Mouse (Mus musculus) cerebellum, adult 2 months (tissue): ENCODE measurements around the gene Cdk9. TPM values are rescaled to one million over a fixed set of nuclear protein-coding genes. Genes with fewer than 3 reads are reported as not detected.

Experiments
- DNase-seq, 2 experiments: peaks; one replicate each; pipeline ENCODE4 v3.0.0; 2021
- H3K27ac ChIP-seq: fragments of 200-500 bp; 2 replicates; pipeline ENCODE4 v1.5.1; 2012; ENCODE audit warnings: low read length, control low read depth, inconsistent platforms; ENCODE audit not compliant: insufficient read depth
- H3K27me3 ChIP-seq: fragments of 200-500 bp; 2 replicates; pipeline ENCODE4 v1.6.1; 2012; ENCODE audit warnings: inconsistent platforms, mild to moderate bottlenecking, low read length, moderate library complexity; ENCODE audit not compliant: control insufficient read depth, insufficient read depth
- H3K4me1 ChIP-seq: fragments of 200-500 bp; 2 replicates; pipeline ENCODE4 v1.6.1; 2011; ENCODE audit warnings: low read length; ENCODE audit not compliant: control insufficient read depth, insufficient read depth
- H3K4me3 ChIP-seq: fragments of 200-500 bp; replicated peaks from 2 replicates; pipeline ENCODE3; 2011; ENCODE audit warnings: mild to moderate bottlenecking, low read depth, low read length, control low read depth; ENCODE audit not compliant: insufficient read depth
- CTCF ChIP-seq: fragments of 200-500 bp; IDR thresholded peaks from 2 replicates; pipeline ENCODE4 v1.5.1; 2011; ENCODE audit warnings: low read depth, mild to moderate bottlenecking, control low read depth, low read length, moderate library complexity, borderline replicate concordance; ENCODE audit not compliant: insufficient read depth
- POLR2A ChIP-seq: fragments of 200-500 bp; IDR thresholded peaks from 2 replicates; pipeline ENCODE4 v1.6.1; 2011; ENCODE audit warnings: low read length, control low read depth, borderline replicate concordance; ENCODE audit not compliant: insufficient read depth
- WGBS: fragments of 180-500 bp; shearing (Covaris S2); methylation state at CpG from one replicate; pipeline ENCODE4 v1.1.7; 2018; 5-methylcytosine and 5-hydroxymethylcytosine counted together
- polyA plus RNA-seq: library from polyadenylated mRNA; depleted of rRNA; stranded (reverse); fragments of >200 nt; gene quantifications from 2 replicates; pipeline ENCODE4 v1.2.3, GENCODE M21; 2012

Cdk9 gene
- polyA plus RNA-seq, 1 experiment, result 186 TPM

- TF ChIP-seq POLR2A (no peak), CTCF (no peak)
Observed at GRCm38 (mm10) chr2:32671147-32671546, 41.7 kb downstream of the Cdk9 start.

GRCm38 (mm10) chr2:32669876-32670275, 43.0 kb downstream of the Cdk9 start:
- no peak overlapping the region for H3K27ac ChIP-seq
- WGBS, result 83% methylated on average over 3 of the region's 3 CpGs
- TF ChIP-seq POLR2A (no peak), CTCF (no peak)
- H3K4me3 ChIP-seq, result no peak overlapping the region
- H3K27me3 ChIP-seq, result no peaks in the 10 kb centered on the region
- DNase-seq, result no peak
- H3K4me1 ChIP-seq, result no peaks in the 10 kb centered on the region

More at GRCm38 (mm10) chr2:32671147-32671546, 41.7 kb downstream of the Cdk9 start:
- no peak overlapping the region for H3K27ac ChIP-seq
- no peaks in the 10 kb centered on the region for H3K27me3 ChIP-seq
- DNase-seq, result no peak
- 81% methylated on average over 9 of the region's 9 CpGs for WGBS
- H3K4me1 ChIP-seq, result no peaks in the 10 kb centered on the region
- no peak overlapping the region for H3K4me3 ChIP-seq

- no peak for DNase-seq
- Histone ChIP-seq H3K4me1 (no peaks in the 10 kb centered on the region), H3K4me3 (no peak overlapping the region), H3K27ac (no peak overlapping the region), H3K27me3 (no peaks in the 10 kb centered on the region)
- WGBS, result 43% methylated on average over 7 of the region's 7 CpGs
- TF ChIP-seq POLR2A (no peak), CTCF (no peak)
Observed at GRCm38 (mm10) chr2:32668176-32668575, 44.7 kb downstream of the Cdk9 start.

DNA sequence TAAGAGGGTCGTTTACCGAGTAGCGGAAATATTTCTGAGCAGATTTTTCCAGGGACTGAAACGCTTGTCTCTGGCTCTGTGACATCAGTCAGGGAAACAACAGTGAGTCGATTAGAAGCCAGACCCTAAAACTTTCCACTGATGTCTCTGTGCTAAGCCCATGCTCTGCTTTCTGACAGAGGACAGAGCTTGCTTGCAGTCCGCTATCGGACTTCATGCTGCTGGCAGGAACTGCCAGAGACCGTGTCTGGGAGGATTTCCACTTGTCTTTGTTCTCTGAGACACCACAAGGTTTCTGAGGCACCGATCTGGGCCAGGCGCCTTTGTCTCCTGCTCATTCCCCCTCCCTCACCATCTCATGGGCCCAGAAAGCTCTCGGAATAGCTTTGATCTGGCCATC, 45.1 kb downstream of the Cdk9 start:
- no peak for DNase-seq
- no peaks in the 10 kb centered on the region for H3K27me3 ChIP-seq
- no peak for TF ChIP-seq CTCF
- TF ChIP-seq POLR2A, result no peak
- no peak overlapping the region for H3K27ac ChIP-seq
- H3K4me3 ChIP-seq, result no peak overlapping the region
- no peaks in the 10 kb centered on the region for H3K4me1 ChIP-seq
- WGBS, result 24% methylated on average over 11 of the region's 11 CpGs

GRCm38 (mm10) chr2:32665853-32666252, 47.0 kb downstream of the Cdk9 start:
- WGBS, result 85% methylated on average over 6 of the region's 6 CpGs
- no peak overlapping the region for H3K4me3 ChIP-seq
- TF ChIP-seq CTCF, result no peak
- TF ChIP-seq POLR2A, result no peak
- H3K4me1 ChIP-seq, result no peaks in the 10 kb centered on the region
- H3K27ac ChIP-seq, result no peak overlapping the region
- H3K27me3 ChIP-seq, result no peaks in the 10 kb centered on the region
- DNase-seq, result no peak

DNA sequence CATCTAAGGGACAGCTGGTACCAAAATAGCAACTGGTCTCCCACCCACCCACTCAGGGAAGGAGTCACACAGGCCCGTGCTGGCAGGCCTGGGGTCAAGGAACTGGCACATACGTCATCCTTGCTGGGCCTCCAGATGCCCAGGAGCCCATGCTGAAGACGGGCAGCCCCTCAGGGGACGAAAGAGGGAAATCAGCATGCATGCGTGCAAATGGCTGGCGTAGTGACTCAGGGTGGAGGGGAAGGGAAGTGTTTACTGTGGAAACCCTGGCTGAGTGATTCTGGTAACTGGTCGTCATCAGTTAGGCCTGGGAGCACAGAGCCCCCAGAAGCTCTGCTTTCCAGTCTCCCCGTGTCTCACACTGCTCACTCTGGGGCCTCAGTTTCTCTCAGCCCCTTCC, 47.5 kb downstream of the Cdk9 start:
- WGBS, result 51% methylated on average over 8 of the region's 8 CpGs

GRCm38 (mm10) chr2:32662291-32662690, 50.6 kb downstream of the Cdk9 start:
- no peak for DNase-seq
- Histone ChIP-seq H3K4me1 (no peaks in the 10 kb centered on the region), H3K4me3 (no peak overlapping the region), H3K27me3 (no peaks in the 10 kb centered on the region), H3K27ac (no peak overlapping the region)
- TF ChIP-seq POLR2A, result no peak
- TF ChIP-seq CTCF, result no peak
- WGBS, result 63% methylated on average over 5 of the region's 5 CpGs

More for the DNA sequence above, 47.5 kb downstream of the Cdk9 start:
- Histone ChIP-seq H3K4me3 (no peak overlapping the region), H3K27me3 (no peaks in the 10 kb centered on the region), H3K27ac (no peak overlapping the region), H3K4me1 (no peaks in the 10 kb centered on the region)
- no peak for DNase-seq
- TF ChIP-seq CTCF (no peak), POLR2A (no peak)

GRCm38 (mm10) chr2:32661509-32662107, 51.3 kb downstream of the Cdk9 start:
- Histone ChIP-seq H3K4me3 (no peak overlapping the region), H3K27me3 (no peaks in the 10 kb centered on the region), H3K27ac (no peak overlapping the region), H3K4me1 (no peaks in the 10 kb centered on the region)
- no peak for DNase-seq
- 49% methylated on average over 7 of the region's 7 CpGs for WGBS
- TF ChIP-seq POLR2A, result no peak
- no peak for TF ChIP-seq CTCF

DNA sequence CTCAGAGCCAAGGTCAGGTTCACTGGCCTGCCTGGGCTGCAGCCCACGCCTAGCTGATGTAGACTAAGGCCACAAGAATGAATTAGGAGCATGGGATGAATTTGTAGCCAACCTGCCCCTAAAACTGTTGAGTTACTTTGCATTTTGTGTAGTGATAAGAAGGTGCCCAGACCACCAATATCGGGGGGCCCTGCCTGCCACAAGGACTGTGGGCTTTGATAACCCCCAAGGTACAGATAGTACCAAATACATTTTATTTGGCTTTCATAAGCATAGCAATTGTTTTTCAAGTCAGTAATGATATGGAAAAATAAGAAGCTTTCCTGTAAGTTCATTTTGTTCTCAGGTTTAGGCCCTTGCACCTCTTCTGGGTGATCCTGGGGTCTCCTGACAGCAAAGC, 54.0 kb downstream of the Cdk9 start:
- no peak for DNase-seq
- Histone ChIP-seq H3K4me3 (no peak overlapping the region), H3K4me1 (no peaks in the 10 kb centered on the region), H3K27me3 (no peaks in the 10 kb centered on the region), H3K27ac (no peak overlapping the region)
- WGBS, result 93% methylated on average over 2 of the region's 2 CpGs
- TF ChIP-seq CTCF (no peak), POLR2A (no peak)
